Mouse (Mus musculus) G1E (cell line): ENCODE results near the gene Cpne9. TPM values are rescaled to one million over a fixed set of nuclear protein-coding genes. Genes with fewer than 3 reads are reported as not detected.

Experiments
- ATAC-seq: 2 replicates; pipeline ENCODE4 v1.8.0; 2016; ENCODE audit warnings: mild to moderate bottlenecking; ENCODE audit not compliant: insufficient number of reproducible peaks, poor library complexity, low FRiP score, severe bottlenecking; ENCODE audit errors: extremely low read depth
- DNase-seq: peaks from one replicate; pipeline ENCODE4 v3.0.0; 2012; ENCODE audit warnings: low spot score
- H3K27me3 ChIP-seq: 2 replicates; pipeline ENCODE4 v1.6.1; 2012; ENCODE audit warnings: mild to moderate bottlenecking, low read length, inconsistent platforms; ENCODE audit not compliant: insufficient read depth
- H3K36me3 ChIP-seq: replicated peaks from 2 replicates; pipeline ENCODE3; 2012; ENCODE audit warnings: mild to moderate bottlenecking, inconsistent platforms
- H3K4me1 ChIP-seq: 2 replicates; pipeline ENCODE4 v1.6.1; 2012; ENCODE audit warnings: low read depth, low read length, inconsistent platforms, mixed read lengths; ENCODE audit not compliant: insufficient read depth
- H3K4me3 ChIP-seq: 2 replicates; pipeline ENCODE4 v1.5.1; 2012; ENCODE audit warnings: low read depth, mild to moderate bottlenecking, inconsistent platforms, low read length, moderate library complexity, mixed read lengths
- H3K9me3 ChIP-seq: replicated peaks from 2 replicates; pipeline ENCODE4 v1.6.1; 2012; ENCODE audit warnings: inconsistent platforms
- CTCF ChIP-seq: IDR thresholded peaks from 2 replicates; pipeline ENCODE4 v1.5.1; 2012; ENCODE audit warnings: low read depth, low read length, inconsistent platforms, mixed read lengths
- GATA1 ChIP-seq: IDR thresholded peaks from 2 replicates; pipeline ENCODE4 v1.6.1; 2012; ENCODE audit warnings: borderline replicate concordance, low read length, inconsistent platforms, mixed read lengths
- GATA2 ChIP-seq: IDR thresholded peaks from 2 replicates; pipeline ENCODE4 v1.6.1; 2012; ENCODE audit warnings: low read depth, low read length, inconsistent platforms, borderline replicate concordance
- POLR2AphosphoS5 ChIP-seq: IDR thresholded peaks from 2 replicates; pipeline ENCODE4 v1.6.1; 2012; ENCODE audit warnings: low read depth, low read length, inconsistent platforms; ENCODE audit not compliant: insufficient replicate concordance
- TAL1 ChIP-seq: conservative IDR thresholded peaks from 2 replicates; pipeline ENCODE4 v1.6.1; 2012; ENCODE audit warnings: low read depth, low read length, inconsistent platforms, mixed read lengths
- polyA plus RNA-seq: library from polyadenylated mRNA; stranded (reverse); fragments of >175 nt; gene quantifications from 2 replicates; pipeline ENCODE4 v1.2.3, GENCODE M21; 2012
- total RNA-seq, 2 experiments: library from RNA; stranded (forward) in 1 of 2; stranded (reverse) in 1 of 2; fragments of 200-1000 nt in 1 of 2; fragments of >200 nt in 1 of 2; fragmentation: Nextera tagmentation in 1 of 2; gene quantifications; 2 replicates each; pipeline ENCODE4 v1.2.3; 2014 to 2017

The Cpne9 gene
- total and polyA plus RNA-seq, 3 experiments: 0.04 to 0.11 TPM; not detected in 1

GRCm38 (mm10) chr6:113296639-113297038 is 14.5 kb downstream of the Cpne9 start:
- Histone ChIP-seq H3K9me3 (no peaks in the 10 kb centered on the region), H3K36me3 (no peaks in the 10 kb centered on the region), H3K27me3 (peaks cover 12% of the 10 kb centered on the region), H3K4me3 (no peak overlapping the region), H3K4me1 (peaks cover 18% of the 10 kb centered on the region)
- DNase-seq (no peak), ATAC-seq (no peak)
- no peak for TF ChIP-seq GATA2
- no peak for TF ChIP-seq POLR2AphosphoS5
- TF ChIP-seq CTCF: no peak
- no peak for TF ChIP-seq TAL1
- TF ChIP-seq GATA1: no peak

GRCm38 (mm10) chr6:113301350-113301749 is 19.2 kb downstream of the Cpne9 start:
- no peak overlapping the region for H3K4me3 ChIP-seq
- peaks cover 7% of the 10 kb centered on the region; the same call in 1 of the 2 replicates for H3K27me3 ChIP-seq
- no peaks in the 10 kb centered on the region for H3K36me3 ChIP-seq
- no peak for DNase-seq
- peaks cover 37% of the 10 kb centered on the region for H3K4me1 ChIP-seq
- TF ChIP-seq GATA1 (no peak), CTCF (no peak)
- no peak for ATAC-seq
- no peaks in the 10 kb centered on the region for H3K9me3 ChIP-seq

DNA sequence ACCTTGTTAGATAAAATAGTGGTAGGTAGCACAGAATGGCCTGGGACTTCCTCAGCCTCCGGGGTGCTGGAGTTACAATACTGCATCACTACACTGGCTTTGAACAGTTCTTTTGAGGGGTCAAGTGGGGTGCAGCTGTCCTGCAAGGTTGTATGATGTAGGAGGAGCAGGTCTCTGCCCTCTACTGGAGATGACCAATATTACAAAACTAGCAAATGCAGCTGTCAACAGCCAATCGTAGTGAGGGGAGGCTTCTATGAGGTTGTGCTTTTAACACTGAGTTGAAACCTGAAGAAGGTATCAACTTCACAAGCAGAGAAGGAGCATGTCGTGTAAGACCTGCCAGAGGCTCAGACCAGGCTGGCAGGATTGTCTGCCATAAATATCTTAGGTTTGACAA is 20.2 kb downstream of the Cpne9 start:
- Histone ChIP-seq H3K9me3 (no peaks in the 10 kb centered on the region), H3K36me3 (no peaks in the 10 kb centered on the region), H3K4me1 (peaks cover 34% of the 10 kb centered on the region), H3K4me3 (no peak overlapping the region), H3K27me3 (peaks cover 7% of the 10 kb centered on the region; the same call in 1 of the 2 replicates)
- peak; percentile 17; the same call in 1 of the 2 replicates for TF ChIP-seq CTCF
- TF ChIP-seq TAL1: no peak
- ATAC-seq (no peak), DNase-seq (peak; percentile 72)

GRCm38 (mm10) chr6:113306322-113306985 is 24.3 kb downstream of the Cpne9 start:
- Histone ChIP-seq H3K9me3 (no peaks in the 10 kb centered on the region), H3K4me1 (peaks cover 57% of the 10 kb centered on the region)

DNA sequence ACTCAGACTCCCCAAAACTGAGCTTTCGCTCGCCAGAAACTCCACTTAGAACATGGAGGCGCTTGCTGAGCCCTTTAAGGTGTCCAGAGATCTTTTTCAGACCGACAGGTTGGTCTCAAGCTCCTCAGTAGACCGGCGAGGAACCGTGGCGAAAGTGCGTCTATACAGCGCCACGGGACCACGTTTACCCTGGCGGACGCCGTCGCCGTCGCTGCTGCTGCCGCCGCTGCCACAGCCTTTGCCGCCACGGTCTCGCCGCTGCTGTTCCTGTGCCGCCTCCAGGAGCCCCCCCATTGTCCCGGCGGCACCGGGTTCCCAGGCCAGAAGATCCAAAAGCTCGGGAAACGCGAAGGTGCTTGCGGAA is 24.9 kb downstream of the Cpne9 start, which contains the start of gene Brpf1:
Gene Brpf1, plus strand, starts transcription at position 152 of the 364 bp plus-strand sequence.
- H3K27me3 ChIP-seq: peaks cover 4% of the 10 kb centered on the region; the same call in 1 of the 2 replicates
- peaks cover 52% of the 10 kb centered on the region for H3K4me1 ChIP-seq
- H3K9me3 ChIP-seq: no peaks in the 10 kb centered on the region
- no peak for TF ChIP-seq TAL1
- no peak for TF ChIP-seq CTCF
- TF ChIP-seq GATA2: no peak
- TF ChIP-seq POLR2AphosphoS5: no peak
- no peak for TF ChIP-seq GATA1
- H3K36me3 ChIP-seq: peaks cover 32% of the 10 kb centered on the region
- DNase-seq (peak; percentile 50), ATAC-seq (no peak)
- peak within 1 kb of the TSS; percentile 84 for H3K4me3 ChIP-seq

More at GRCm38 (mm10) chr6:113306322-113306985, 24.3 kb downstream of the Cpne9 start:
- peak overlapping the region; percentile 84 for H3K4me3 ChIP-seq
- ATAC-seq: peak; percentile 86
- H3K36me3 ChIP-seq: peaks cover 26% of the 10 kb centered on the region
- peak; percentile 97 for DNase-seq
- H3K27me3 ChIP-seq: peaks cover 4% of the 10 kb centered on the region; the same call in 1 of the 2 replicates
- TF ChIP-seq GATA2 (no peak), POLR2AphosphoS5 (no peak), GATA1 (no peak), CTCF (no peak), TAL1 (no peak)

DNA sequence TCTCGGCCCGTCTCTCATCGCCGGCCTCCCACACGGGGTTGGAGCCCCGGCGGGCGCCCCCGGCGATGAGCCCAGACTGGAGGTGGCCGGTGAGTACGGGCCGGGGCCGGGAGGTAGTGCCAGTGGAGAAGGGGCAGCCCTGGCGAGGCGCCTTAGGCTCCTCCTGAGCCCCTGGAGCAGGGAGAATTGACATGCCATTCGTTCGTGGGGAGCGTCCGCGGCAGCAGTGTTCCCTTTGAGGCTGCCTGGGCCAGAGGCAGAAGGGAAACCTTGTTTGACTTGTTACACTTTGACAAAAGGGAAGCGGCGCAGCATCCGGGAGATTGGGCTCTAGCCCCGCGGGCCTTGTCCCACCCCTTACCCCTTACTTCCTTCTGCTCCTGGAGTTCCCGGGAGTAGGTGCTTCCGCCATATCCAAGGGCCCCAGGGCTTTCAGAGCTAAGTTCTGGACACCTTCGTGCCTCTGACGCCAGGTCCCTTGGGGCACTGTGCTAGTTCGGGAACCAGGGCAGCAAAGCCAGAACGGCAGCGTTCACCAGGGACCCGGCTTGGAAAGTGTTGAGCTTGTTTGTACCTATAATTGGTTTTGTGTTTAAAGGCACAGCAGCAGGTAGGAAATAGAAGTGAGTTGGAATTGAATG is 25.5 kb downstream of the Cpne9 start:
- no peaks in the 10 kb centered on the region for H3K9me3 ChIP-seq
- TF ChIP-seq TAL1: no peak
- peak overlapping the region; percentile 84 for H3K4me3 ChIP-seq
- H3K36me3 ChIP-seq: peaks cover 38% of the 10 kb centered on the region
- H3K27me3 ChIP-seq: peaks cover 4% of the 10 kb centered on the region; the same call in 1 of the 2 replicates
- ATAC-seq (no peak), DNase-seq (peak; percentile 58)
- peaks cover 48% of the 10 kb centered on the region for H3K4me1 ChIP-seq

DNA sequence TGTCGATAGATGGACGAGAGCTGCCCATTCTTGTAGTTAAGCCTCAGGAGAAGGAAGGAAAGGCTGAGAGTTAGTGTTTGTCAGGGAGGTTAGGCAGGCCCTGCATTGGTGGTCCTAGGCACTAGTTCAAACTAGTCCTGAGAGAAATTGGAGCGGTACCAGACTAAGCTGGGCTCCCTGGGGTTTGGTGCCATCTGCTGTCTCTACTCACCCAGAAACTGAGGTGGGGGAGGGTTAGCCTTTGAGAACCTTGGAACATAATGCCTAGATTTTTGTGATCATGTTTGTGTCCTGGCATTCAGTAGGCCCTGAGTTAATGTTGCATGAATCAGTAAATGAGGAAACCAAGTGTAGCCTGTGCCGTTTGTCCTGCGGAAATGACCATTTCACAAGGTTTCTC is 26.0 kb downstream of the Cpne9 start:
- peaks cover 47% of the 10 kb centered on the region for H3K4me1 ChIP-seq
- peak overlapping the region; percentile 84 for H3K4me3 ChIP-seq
- DNase-seq (peak; percentile 27), ATAC-seq (no peak)
- TF ChIP-seq GATA2 (no peak), GATA1 (no peak), CTCF (no peak), TAL1 (no peak), POLR2AphosphoS5 (no peak)
- H3K27me3 ChIP-seq: peaks cover 4% of the 10 kb centered on the region; the same call in 1 of the 2 replicates
- peaks cover 43% of the 10 kb centered on the region for H3K36me3 ChIP-seq
- H3K9me3 ChIP-seq: no peaks in the 10 kb centered on the region
